Mouse (Mus musculus) splenic B cell, adult 2 months (primary cell): ENCODE data around the gene Stk19.

Experiments
- DNase-seq: peaks from one replicate; pipeline ENCODE4 v3.0.0-alpha.2; 2011; ENCODE audit warnings: low read depth, low spot score
- H3K27me3 ChIP-seq: 2 replicates; pipeline ENCODE4 v1.6.1; 2012; ENCODE audit warnings: mild to moderate bottlenecking, low read length, moderate library complexity, mixed read lengths; ENCODE audit not compliant: control insufficient read depth, poor library complexity, insufficient read depth, severe bottlenecking
- H3K36me3 ChIP-seq: 2 replicates; pipeline ENCODE4 v1.6.1; 2012; ENCODE audit warnings: mild to moderate bottlenecking, low read length, moderate library complexity, mixed read lengths; ENCODE audit not compliant: control insufficient read depth, poor library complexity, insufficient read depth, severe bottlenecking

Gene Stk19

DNA sequence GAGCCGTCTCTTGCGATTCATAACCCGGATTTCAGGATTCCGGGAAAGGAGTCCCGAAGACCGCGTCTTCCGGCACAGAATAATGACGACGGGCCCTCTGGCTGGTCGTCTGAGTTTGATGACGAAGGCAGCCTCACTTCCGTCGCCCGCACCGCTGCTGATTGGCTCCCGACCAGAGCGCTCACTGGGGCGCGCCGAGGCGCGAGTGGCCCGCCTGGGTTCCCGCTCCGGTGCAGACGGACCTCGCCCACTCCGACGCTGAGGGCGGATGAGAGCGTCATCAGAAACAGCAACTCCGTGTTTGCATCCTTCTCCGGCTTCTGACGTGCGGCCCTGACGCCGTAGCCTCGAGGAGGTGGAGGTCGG is at the start of gene Stk19, which contains the start of gene Dxo:
Stk19 (minus strand) TSS at position 90 of the 366 bp plus-strand sequence.
Dxo (plus strand) TSS at position 164 of the 366 bp plus-strand sequence.
- peak; percentile 97 for DNase-seq
- H3K36me3 ChIP-seq: peaks cover 4% of the 10 kb centered on the region
- H3K27me3 ChIP-seq: no peaks in the 10 kb centered on the region

DNA sequence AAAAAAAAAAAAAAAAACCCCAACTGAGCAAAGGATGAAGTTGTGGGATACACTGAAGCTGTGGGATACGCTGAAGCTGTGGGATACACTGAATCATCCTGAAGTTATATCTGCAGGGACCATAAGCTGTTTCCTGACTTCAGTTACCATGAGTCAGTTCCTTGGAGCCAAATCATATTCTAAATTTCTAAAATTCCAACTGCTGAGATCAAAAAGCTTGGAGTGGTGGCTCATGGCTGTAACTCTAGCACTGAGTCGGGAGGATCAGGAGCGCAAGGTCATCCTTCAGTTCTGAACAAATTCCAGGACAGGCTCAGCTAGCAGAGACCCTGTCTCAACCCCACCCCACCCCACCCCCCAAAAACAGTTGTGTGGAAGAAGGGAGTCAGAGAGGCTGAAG is 48.9 kb upstream of the Stk19 start:
- no peaks in the 10 kb centered on the region for H3K27me3 ChIP-seq
- DNase-seq: no peak
- no peaks in the 10 kb centered on the region for H3K36me3 ChIP-seq

DNA sequence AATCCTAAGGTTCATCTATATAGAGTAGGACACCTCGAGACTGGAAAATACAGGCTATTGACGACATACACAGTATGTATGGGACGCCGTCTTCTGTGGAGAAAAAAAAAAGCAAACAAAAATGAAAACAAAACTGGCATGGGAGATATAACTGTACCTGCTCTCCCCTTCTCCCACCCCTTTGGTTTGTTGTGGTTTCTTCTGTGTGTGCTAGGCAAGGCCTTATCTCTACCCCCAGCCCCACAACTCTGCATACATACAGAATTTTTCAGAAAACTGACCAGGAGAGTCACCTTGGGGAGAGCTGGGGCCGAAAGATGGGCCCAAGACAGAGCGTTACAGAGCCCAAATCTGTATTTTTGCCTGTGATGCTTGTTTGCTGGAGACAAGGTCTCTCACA is 48.0 kb upstream of the Stk19 start:
- DNase-seq: no peak
- Histone ChIP-seq H3K36me3 (no peaks in the 10 kb centered on the region), H3K27me3 (no peaks in the 10 kb centered on the region)

DNA sequence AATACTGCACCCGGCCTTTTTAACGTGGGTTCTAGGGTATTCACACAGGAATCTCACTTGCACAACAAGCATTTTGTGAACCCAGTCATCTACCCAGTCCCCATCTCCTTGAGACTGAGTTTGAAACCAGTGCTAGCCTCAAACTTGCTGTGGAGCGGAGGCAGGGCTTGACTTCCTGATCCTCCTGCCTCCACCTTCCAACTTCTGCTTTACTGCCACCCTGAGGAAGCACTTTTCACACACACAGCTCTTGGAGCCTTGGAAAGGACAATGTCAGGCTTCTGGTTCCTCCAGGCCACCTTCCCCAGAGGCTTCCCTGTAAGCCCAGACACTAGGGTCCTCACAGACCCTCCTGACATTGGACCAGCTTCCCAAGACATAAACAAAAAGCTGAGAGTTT is 46.6 kb upstream of the Stk19 start:
- Histone ChIP-seq H3K27me3 (no peaks in the 10 kb centered on the region), H3K36me3 (no peaks in the 10 kb centered on the region)
- DNase-seq: no peak

DNA sequence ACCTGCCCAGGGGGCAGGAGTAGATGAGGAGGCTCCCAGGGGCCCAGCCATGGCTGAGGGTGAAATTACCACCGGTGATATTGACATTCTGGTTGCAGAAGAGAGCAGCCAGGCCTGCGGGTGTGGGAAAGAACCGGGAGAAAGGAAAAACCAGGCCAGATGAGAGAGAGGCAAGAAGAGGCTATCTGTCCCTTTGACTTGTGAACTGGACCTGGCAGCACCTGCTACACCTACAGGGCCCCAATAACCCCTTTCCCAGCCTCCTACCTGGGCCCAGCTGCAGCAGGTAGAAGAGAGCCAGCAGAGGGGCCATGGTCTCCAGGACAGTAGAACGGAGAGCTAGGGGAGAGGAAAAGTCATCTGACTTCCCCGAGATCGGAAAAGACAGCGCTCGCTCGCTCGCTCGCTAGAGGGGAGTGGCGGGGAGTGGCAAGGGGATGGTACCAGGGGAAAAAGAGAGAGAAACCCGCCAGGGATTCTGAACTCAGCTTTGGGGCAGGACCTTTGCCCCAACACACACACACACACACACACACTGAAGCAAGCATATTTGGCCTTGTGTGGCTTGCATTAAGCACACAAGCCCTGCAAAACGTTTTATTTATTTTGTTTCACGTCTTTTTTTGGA is 45.1 kb upstream of the Stk19 start, which contains the start of gene Gm20547:
Gm20547 (minus strand) TSS at position 360 of the 628 bp plus-strand sequence.
- no peak for DNase-seq
- Histone ChIP-seq H3K27me3 (no peaks in the 10 kb centered on the region), H3K36me3 (no peaks in the 10 kb centered on the region)

DNA sequence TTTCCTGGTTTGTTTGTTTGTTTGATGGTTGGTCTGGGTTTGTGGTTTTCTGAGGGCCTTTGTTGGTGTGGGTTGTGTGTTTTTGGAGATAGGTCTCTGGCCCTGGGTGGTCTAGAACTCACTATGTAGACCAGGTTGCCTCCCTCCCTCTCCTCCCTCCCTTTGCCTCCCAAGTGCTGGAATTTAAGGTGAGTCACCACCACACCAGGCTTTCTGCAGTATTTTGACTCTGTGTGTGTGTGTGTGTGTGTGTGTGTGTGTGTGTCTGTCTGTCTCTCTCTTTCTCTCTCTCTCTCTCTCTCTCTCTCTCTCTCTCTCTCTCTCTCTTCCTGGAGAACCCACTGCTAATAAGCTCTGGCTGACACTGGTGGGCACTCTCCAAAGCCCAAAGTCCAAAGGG is 44.4 kb upstream of the Stk19 start:
- no peak for DNase-seq
- no peaks in the 10 kb centered on the region for H3K36me3 ChIP-seq
- H3K27me3 ChIP-seq: no peaks in the 10 kb centered on the region

DNA sequence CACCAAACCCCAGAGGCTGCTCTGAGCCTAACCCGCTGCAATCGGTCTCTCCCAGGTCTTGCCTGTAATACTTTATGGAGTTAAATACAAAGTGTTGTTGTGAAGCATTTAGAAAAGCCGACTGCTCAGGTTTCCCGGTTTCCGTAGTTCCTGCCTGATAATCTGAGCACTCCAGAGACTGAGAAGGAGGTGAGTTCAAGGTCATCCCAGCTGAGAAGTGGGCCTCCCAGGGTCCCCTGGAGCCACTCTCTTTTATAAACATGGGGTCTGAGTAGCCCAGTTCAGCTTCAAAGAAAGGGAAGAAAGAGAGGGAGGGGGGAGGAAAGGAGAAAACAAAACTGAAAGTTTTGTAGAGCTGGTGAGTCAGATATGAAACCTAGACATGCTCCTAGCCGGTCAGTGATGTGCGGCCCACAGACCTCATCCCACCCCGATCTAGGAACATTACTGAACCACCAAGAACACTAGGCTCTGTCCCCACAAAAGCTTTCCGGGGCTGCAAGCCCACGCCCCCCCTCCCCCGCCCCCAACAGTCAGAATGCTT is 42.7 kb upstream of the Stk19 start, which contains the start of gene Zbtb12:
Zbtb12 (plus strand) TSS at position 148 of the 544 bp plus-strand sequence.
- Histone ChIP-seq H3K27me3 (no peaks in the 10 kb centered on the region), H3K36me3 (no peaks in the 10 kb centered on the region)
- DNase-seq: peak; percentile 30

DNA sequence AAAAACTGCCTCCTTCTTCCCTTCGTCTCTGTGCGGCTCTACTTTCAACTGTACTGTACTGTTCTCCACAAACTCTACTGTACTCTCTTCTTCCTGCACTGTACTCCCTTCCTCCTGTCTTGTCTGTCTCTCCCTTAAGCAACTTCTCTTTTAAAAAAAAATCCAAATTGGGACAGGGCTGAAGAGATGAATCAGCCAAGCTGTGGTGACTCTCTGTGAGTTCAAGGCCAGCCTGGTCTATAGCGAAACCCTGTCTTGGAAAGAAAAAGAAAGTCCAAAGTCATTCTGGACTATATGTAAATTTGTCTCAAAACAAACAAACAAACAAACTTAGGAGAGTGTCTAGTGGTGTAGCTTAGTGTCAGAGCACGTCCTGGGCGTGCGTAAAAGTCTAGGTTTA is 37.6 kb upstream of the Stk19 start:
- Histone ChIP-seq H3K36me3 (no peaks in the 10 kb centered on the region), H3K27me3 (no peaks in the 10 kb centered on the region)
- DNase-seq: no peak

DNA sequence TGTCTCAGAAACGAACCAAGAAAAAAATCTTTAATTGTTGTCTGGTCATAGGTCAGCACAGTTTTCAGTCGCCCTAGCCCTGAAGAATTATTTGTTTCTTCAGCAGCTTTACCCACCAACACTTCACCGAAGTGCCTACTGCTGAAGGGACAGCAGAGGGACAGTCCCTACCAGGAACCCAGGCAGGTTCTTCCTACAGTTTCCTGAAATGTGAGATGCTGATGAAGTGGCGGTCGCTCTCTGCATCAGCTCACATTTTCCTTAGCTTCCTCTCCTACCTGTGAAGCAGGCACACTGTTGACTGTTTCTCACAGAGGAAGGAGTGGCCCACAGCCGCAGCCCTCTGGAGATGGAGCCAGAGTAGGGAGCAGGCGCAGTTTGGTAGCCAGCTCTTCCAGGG is 29.2 kb upstream of the Stk19 start:
- Histone ChIP-seq H3K36me3 (no peaks in the 10 kb centered on the region), H3K27me3 (no peaks in the 10 kb centered on the region)
- DNase-seq: no peak

DNA sequence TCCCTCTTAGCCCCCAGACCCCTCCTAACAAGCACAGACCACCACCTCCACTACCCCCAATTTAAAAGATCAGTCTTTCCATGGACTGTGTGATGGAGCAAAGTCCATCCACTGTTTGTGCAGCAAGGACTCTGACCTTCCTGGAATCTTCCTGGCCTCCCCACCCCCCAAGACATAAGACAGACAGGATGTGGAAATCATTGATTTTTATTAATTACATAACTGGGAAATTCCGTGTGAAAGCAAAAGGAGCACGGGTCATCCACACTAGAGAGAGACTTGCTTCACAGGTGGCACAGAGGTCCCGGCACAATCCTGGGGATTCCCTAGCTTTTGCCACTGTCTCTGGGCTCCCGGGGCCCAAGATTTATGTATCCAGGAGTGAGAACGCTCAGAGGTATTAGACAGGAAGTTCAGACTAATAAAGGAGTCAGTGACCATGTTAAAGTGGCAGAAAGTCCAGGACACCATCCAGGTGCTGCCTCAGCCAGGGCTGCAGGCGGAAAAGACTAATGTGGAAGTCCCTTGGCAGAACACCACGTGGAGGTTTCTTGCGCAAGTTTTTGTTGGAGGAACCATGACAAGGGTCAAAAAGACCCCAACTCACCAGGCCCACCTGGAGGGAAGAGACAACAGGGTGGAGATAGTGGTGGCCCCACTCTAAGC is 25.8 kb upstream of the Stk19 start, which contains the start of gene Cfb:
Cfb (minus strand) TSS at position 103 of the 666 bp plus-strand sequence.
- Histone ChIP-seq H3K36me3 (no peaks in the 10 kb centered on the region), H3K27me3 (no peaks in the 10 kb centered on the region)
- no peak for DNase-seq

DNA sequence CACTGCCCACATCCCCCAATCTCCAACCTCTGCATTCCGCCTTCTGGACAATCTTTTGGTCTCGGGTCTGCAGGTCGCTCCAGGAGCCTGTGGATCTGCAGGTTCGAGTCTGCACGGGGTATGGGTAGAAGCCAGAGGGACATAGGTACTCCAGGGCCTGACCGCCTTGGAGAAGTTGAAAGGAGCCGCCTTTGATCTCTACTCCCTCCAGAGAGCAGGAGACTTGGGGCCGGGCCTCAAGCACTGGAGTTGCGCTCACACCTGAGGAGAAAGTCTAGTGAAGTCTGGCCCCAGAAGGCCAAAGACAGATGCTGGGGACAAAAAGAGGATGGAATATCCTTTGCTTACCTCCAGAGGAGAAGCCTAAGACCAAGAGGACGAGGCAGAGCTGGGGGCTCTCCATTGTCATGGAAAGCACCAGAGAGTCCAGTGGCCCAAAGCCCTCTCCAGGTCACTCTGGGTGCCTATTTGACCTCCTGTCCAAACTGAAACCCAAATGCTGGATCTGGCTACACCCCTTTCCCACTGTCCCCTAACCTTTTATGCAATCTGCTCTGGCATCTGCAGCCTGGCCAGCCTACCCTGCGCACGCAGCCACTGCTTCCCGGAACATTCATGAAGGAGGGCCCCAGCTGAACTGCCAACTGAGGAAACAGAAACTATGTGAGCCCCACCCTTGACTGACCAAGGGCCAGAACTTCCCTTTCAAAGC is 25.1 kb upstream of the Stk19 start:
- no peaks in the 10 kb centered on the region for H3K27me3 ChIP-seq
- H3K36me3 ChIP-seq: no peaks in the 10 kb centered on the region
- DNase-seq: no peak

DNA sequence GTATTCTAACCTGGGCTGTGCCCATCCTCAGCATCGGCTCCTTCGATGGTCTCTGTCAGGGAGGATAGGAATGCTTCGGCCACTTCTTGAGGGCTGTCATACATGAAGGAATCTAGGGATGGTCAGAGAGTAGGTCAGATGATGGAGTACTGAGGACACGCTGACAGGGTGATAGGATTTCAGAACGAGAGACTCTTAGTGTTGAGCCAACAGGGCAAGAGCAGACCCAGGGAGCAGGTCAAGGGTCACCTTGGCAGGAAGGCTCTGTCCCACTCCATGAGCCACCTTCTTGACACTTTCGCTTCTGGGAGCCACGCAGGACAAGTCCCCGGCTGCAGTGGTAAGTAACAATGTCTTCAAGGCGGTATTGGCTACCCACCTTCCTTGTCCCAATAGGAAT is 23.8 kb upstream of the Stk19 start:
- no peak for DNase-seq
- Histone ChIP-seq H3K36me3 (no peaks in the 10 kb centered on the region), H3K27me3 (no peaks in the 10 kb centered on the region)

DNA sequence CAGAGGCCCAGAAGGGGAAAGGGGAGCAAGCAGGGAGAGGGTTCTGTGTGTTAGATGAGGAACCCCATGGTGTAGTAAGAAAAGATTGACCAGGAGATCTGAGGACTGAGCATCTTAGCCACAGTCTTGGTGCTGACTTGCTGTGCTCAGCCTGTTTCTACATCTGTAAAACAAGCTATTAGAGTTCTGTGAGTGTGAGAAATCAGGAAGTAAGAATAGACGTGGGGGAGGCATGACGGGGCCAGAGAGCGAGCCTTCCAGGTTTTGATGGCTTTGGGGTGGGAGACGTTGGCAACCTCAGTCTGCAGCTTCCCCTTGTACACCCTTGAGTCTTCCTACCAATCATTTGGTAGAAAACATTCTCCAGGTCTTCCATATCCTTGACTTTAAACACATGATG is 21.9 kb upstream of the Stk19 start:
- Histone ChIP-seq H3K36me3 (no peaks in the 10 kb centered on the region), H3K27me3 (no peaks in the 10 kb centered on the region)
- no peak for DNase-seq

DNA sequence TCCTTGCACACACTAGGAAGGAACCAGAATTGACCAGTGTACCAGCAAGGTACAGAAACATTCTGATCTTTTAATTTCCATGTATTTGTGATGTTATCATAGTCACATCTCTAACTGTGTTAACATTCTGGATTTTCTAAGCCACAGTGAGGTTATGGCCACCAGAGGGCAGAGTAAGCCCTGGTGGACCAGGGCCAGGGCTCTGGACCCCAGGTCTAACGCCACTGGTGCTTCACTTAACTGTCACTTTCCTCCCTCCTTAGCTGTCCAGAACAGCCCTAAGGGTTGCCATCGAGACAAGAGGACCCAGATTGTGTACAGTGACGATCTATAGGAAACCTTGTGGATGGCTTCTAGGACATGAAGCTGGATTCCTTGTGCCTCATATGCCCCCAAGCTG is 19.1 kb upstream of the Stk19 start:
- no peaks in the 10 kb centered on the region for H3K27me3 ChIP-seq
- DNase-seq: peak; percentile 76
- no peaks in the 10 kb centered on the region; the same call in 1 of the 2 replicates for H3K36me3 ChIP-seq

DNA sequence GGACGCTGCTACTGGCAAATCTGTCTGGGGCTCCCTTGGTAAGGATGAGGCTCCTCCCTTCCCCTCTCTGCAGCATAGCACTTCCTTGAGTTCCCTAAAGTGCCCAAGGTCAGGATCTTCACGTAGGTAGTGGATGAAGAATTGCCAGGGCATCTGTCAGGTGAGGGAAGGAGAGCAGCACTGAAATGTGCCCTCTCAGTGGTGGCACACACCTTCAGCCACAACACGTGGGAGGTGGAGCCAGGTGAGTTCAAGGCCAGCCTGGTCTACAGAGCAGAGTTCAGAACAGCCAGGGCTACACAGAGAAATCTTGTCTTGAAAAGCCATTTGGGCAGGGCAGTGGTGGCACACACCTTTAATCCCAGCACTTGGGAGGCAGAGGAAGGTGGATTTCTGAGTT is 18.0 kb upstream of the Stk19 start:
- no peaks in the 10 kb centered on the region for H3K27me3 ChIP-seq
- DNase-seq: no peak
- H3K36me3 ChIP-seq: no peaks in the 10 kb centered on the region; the same call in 1 of the 2 replicates
